Mouse (Mus musculus): Measurements from ENCODE around the gene Btnl1. TPM values are rescaled to one million over a fixed set of nuclear protein-coding genes. Genes with fewer than 3 reads are reported as not detected.

The Btnl1 gene
- 0.04 TPM in 1 of 2 replicates, not detected in the other for polyA plus RNA-seq (2015; fragmentation: Nextera tagmentation; extraction: Ambion mirVana)

DNA sequence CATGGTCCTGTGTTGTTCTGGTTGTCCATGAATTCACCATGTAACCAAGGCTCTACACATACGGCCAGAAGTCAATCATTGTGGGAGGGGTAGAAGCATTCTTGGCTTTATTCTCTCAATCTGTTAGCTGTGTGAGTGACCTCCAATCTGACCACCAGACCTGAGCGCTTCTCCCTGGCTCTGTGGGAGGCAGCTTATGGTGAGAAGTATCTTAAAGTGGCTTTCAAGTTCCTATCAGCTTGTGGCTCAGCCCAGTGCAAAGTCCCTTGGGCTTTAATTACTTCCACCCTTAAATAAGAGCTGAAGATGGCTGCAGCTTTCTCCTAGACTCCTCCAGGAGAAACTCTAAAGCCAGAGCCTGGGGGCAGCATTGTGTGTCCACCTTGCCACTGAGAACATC, at the start of gene Btnl1:
Gene Btnl1 (plus strand): TSS at position 286 of the 400 bp plus-strand sequence.
- Histone ChIP-seq H3K9me3 (ENCODE audit: control insufficient read depth, low read length) (no peaks in the 10 kb centered on the region), H3K9ac (ENCODE audit: low read length) (no peak within 1 kb of the TSS), H3K4me2 (replicated peaks; ENCODE audit: low read depth) (no peak within 1 kb of the TSS), H3K36me3 (ENCODE audit: control insufficient read depth, insufficient read depth, low read length) (no peaks in the 10 kb centered on the region), H3K4me3 (ENCODE audit: low read depth, low read length) (no peak within 1 kb of the TSS), H3K27ac (replicated peaks) (no peak within 1 kb of the TSS), H3K27me3 (ENCODE audit: control insufficient read depth, insufficient read depth, low read length) (no peaks in the 10 kb centered on the region), H3K4me1 (replicated peaks; ENCODE audit: control insufficient read depth, insufficient read depth) (no peaks in the 10 kb centered on the region)
- no peak for ATAC-seq (ENCODE audit: low FRiP score, low TSS enrichment)
- TF ChIP-seq EP300 (optimal IDR thresholded peaks at IDR 0.05) (no peak), CTCF (IDR thresholded peaks at IDR 0.05; ENCODE audit: low read depth) (no peak)
- 83% methylated on average over 2 of the region's 2 CpGs for WGBS
- DNase-seq (ENCODE audit: low spot score) = no peak

DNA sequence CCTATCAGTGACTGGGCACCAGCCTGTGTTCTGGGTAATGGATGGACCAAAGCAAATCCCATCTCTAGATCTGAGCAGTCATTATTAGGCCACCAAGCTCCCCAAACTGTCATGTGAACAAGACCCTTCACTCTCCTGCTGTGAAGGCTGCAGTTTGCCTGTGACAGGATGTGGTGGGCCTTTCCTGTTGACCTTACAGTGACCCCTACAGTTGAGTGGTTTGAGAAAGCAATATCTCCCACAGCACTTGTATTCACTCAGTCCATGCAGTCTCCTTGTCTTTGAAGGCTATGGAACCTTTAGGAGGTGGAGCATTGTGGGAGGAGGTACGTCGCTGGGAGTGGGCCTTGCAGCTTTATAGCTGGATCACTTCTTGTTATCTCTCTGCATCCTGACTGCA, 47.1 kb upstream of the Btnl1 start:
- WGBS = 76% methylated on average over 2 of the region's 2 CpGs
- no peaks in the 10 kb centered on the region for H3K27me3 ChIP-seq (ENCODE audit: control insufficient read depth, insufficient read depth, low read length)
- no peak overlapping the region for H3K4me3 ChIP-seq (ENCODE audit: low read depth, low read length)
- no peak for DNase-seq (ENCODE audit: low spot score)
- ATAC-seq (ENCODE audit: low FRiP score, low TSS enrichment) = no peak
- TF ChIP-seq CTCF (IDR thresholded peaks at IDR 0.05; ENCODE audit: low read depth) = no peak
- no peak for TF ChIP-seq EP300 (optimal IDR thresholded peaks at IDR 0.05)
- H3K27ac ChIP-seq (replicated peaks) = no peak overlapping the region
- no peaks in the 10 kb centered on the region for H3K4me1 ChIP-seq (replicated peaks; ENCODE audit: control insufficient read depth, insufficient read depth)
- no peak overlapping the region for H3K9ac ChIP-seq (ENCODE audit: low read length)
- H3K9me3 ChIP-seq (ENCODE audit: control insufficient read depth, low read length) = no peaks in the 10 kb centered on the region
- no peak overlapping the region for H3K4me2 ChIP-seq (replicated peaks; ENCODE audit: low read depth)
- no peaks in the 10 kb centered on the region for H3K36me3 ChIP-seq (ENCODE audit: control insufficient read depth, insufficient read depth, low read length)

DNA sequence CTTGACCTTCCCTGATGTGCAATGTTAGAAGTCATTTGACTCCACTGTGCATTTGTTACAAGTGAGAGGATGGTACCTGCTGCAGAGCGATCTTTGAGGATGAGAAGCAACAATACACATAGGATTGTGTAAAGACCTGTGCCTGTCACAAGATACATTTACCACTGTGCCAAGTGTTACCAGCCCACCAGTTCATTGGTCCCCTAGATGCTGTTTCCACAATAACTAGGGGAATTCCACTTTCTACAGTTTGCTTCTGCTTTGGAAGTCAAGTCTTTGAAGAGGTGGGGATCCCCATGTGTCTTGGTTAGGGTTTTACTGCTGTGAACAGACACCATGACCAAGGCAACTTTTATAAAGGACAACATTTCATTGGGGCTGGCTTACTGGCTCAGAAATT, 45.7 kb upstream of the Btnl1 start:
- H3K27me3 ChIP-seq (ENCODE audit: control insufficient read depth, insufficient read depth, low read length) = no peaks in the 10 kb centered on the region
- TF ChIP-seq CTCF (IDR thresholded peaks at IDR 0.05; ENCODE audit: low read depth) = no peak
- TF ChIP-seq EP300 (optimal IDR thresholded peaks at IDR 0.05) = no peak
- no peak overlapping the region for H3K9ac ChIP-seq (ENCODE audit: low read length)
- no peak for DNase-seq (ENCODE audit: low spot score)
- H3K36me3 ChIP-seq (ENCODE audit: control insufficient read depth, insufficient read depth, low read length) = no peaks in the 10 kb centered on the region
- no peak overlapping the region for H3K4me3 ChIP-seq (ENCODE audit: low read depth, low read length)
- 93% methylated on average over 1 of the region's 1 CpGs for WGBS
- no peaks in the 10 kb centered on the region for H3K9me3 ChIP-seq (ENCODE audit: control insufficient read depth, low read length)
- no peak for ATAC-seq (ENCODE audit: low FRiP score, low TSS enrichment)
- no peaks in the 10 kb centered on the region for H3K4me1 ChIP-seq (replicated peaks; ENCODE audit: control insufficient read depth, insufficient read depth)
- H3K27ac ChIP-seq (replicated peaks) = no peak overlapping the region
- no peak overlapping the region for H3K4me2 ChIP-seq (replicated peaks; ENCODE audit: low read depth)

DNA sequence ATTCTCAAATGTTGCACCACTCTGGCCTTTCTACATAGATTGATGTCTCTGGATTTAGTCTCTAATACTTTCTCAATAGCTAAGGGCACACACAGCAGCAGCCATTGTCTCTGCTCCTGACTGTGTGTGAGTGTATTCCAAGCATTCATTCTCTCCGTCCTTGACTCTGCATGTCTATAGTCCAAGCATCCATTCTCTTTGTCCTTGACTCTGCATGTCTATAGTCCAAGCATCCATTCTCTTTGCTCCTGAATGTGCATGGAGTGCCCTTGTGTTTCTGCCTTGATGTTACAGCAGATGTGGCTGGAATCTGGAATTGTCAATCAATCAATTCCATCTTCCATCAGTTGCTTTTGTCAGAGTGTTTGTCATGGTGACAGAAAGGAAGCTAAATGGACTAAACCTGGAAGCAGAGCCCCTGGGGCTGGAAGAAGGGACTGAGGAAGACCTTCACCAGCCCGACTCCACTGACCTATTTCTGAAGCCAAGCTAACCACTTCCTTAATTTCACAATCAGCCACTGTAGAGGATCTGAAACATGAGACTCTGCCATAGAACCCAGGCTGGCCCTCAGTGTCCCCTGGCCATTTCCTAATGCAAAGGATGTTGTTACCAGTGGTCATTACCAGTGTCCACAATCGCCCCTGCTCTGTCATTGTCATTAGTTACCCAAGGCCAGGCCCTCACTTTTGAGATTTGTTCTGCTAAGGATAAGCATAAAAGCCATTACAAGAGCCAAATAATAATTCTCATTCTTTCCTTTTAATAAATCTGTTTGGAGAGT, 36.1 kb upstream of the Btnl1 start:
- Histone ChIP-seq H3K27ac (replicated peaks) (no peak overlapping the region), H3K9ac (ENCODE audit: low read length) (no peak overlapping the region), H3K4me2 (replicated peaks; ENCODE audit: low read depth) (no peak overlapping the region), H3K9me3 (ENCODE audit: control insufficient read depth, low read length) (no peaks in the 10 kb centered on the region), H3K4me1 (replicated peaks; ENCODE audit: control insufficient read depth, insufficient read depth) (no peaks in the 10 kb centered on the region), H3K27me3 (ENCODE audit: control insufficient read depth, insufficient read depth, low read length) (no peaks in the 10 kb centered on the region), H3K4me3 (ENCODE audit: low read depth, low read length) (no peak overlapping the region), H3K36me3 (ENCODE audit: control insufficient read depth, insufficient read depth, low read length) (no peaks in the 10 kb centered on the region)
- ATAC-seq (ENCODE audit: low FRiP score, low TSS enrichment) (no peak), DNase-seq (ENCODE audit: low spot score) (no peak)
- 46% methylated on average over 3 of the region's 3 CpGs for WGBS
- TF ChIP-seq CTCF (IDR thresholded peaks at IDR 0.05; ENCODE audit: low read depth) (no peak), EP300 (optimal IDR thresholded peaks at IDR 0.05) (no peak)

DNA sequence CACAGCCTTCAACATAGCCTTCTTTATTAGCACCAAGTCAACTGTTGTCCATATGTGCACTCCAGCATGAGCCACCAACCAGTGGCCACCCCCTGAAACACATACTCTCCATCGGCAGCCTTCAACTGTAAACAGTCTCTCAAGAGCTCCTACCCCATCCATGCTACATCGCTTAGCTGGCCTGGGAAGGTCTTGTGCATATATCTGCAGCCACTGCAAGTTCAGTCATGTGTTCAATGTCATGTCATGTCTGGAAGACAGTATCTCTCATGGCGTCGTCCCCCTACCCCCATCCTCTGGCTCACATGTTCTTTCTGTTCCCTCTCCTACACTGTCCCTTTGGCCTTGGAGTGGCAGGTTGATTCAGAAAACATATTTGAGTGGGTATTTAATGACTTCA, 32.0 kb upstream of the Btnl1 start:
- Histone ChIP-seq H3K9me3 (ENCODE audit: control insufficient read depth, low read length) (no peaks in the 10 kb centered on the region), H3K4me3 (ENCODE audit: low read depth, low read length) (no peak overlapping the region), H3K4me2 (replicated peaks; ENCODE audit: low read depth) (no peak overlapping the region), H3K27me3 (ENCODE audit: control insufficient read depth, insufficient read depth, low read length) (no peaks in the 10 kb centered on the region), H3K9ac (ENCODE audit: low read length) (no peak overlapping the region), H3K27ac (replicated peaks) (no peak overlapping the region), H3K36me3 (ENCODE audit: control insufficient read depth, insufficient read depth, low read length) (no peaks in the 10 kb centered on the region), H3K4me1 (replicated peaks; ENCODE audit: control insufficient read depth, insufficient read depth) (no peaks in the 10 kb centered on the region)
- no peak for DNase-seq (ENCODE audit: low spot score)
- WGBS = 81% methylated on average over 4 of the region's 4 CpGs
- TF ChIP-seq EP300 (optimal IDR thresholded peaks at IDR 0.05) (no peak), CTCF (IDR thresholded peaks at IDR 0.05; ENCODE audit: low read depth) (no peak)
- ATAC-seq (ENCODE audit: low FRiP score, low TSS enrichment) = no peak

- DNase-seq (ENCODE audit: low spot score) (no peak), ATAC-seq (ENCODE audit: low FRiP score, low TSS enrichment) (no peak)
- Histone ChIP-seq H3K27ac (replicated peaks) (no peak overlapping the region), H3K9ac (ENCODE audit: low read length) (no peak overlapping the region), H3K36me3 (ENCODE audit: control insufficient read depth, insufficient read depth, low read length) (no peaks in the 10 kb centered on the region), H3K27me3 (ENCODE audit: control insufficient read depth, insufficient read depth, low read length) (no peaks in the 10 kb centered on the region), H3K4me2 (replicated peaks; ENCODE audit: low read depth) (no peak overlapping the region), H3K9me3 (ENCODE audit: control insufficient read depth, low read length) (no peaks in the 10 kb centered on the region), H3K4me1 (replicated peaks; ENCODE audit: control insufficient read depth, insufficient read depth) (no peaks in the 10 kb centered on the region), H3K4me3 (ENCODE audit: low read depth, low read length) (no peak overlapping the region)
- TF ChIP-seq EP300 (optimal IDR thresholded peaks at IDR 0.05) = no peak
- no peak for TF ChIP-seq CTCF (IDR thresholded peaks at IDR 0.05; ENCODE audit: low read depth)
- 82% methylated on average over 7 of the region's 7 CpGs for WGBS
Measured at GRCm38 (mm10) chr17:34345486-34345885, 31.4 kb upstream of the Btnl1 start.

Measured in stomach, postnatal 0 days (tissue).